Mouse (Mus musculus) kidney, embryonic 16.5 days (tissue): ENCODE results near the gene Rab2b. TPM values are rescaled to one million over a fixed set of nuclear protein-coding genes. Genes with fewer than 3 reads are reported as not detected.

Experiments
- ATAC-seq: fragments of 200-750 bp; cut with Nextera tagmentation; 2 replicates; pipeline ENCODE4 v1.8.0; 2017; ENCODE audit warnings: moderate TSS enrichment; ENCODE audit not compliant: low FRiP score, low TSS enrichment
- H3K27ac ChIP-seq: fragments of 300-500 bp; sonication (generic); 2 replicates; pipeline ENCODE4 v1.5.1; 2014; ENCODE audit warnings: low read length
- H3K27me3 ChIP-seq: fragments of 300-500 bp; sonication (generic); 2 replicates; pipeline ENCODE4 v1.6.1; 2014; ENCODE audit warnings: low read length, control low read depth, mixed read lengths; ENCODE audit not compliant: insufficient read depth
- H3K36me3 ChIP-seq: fragments of 300-500 bp; sonication (generic); 2 replicates; pipeline ENCODE4 v1.6.1; 2014; ENCODE audit warnings: low read length, control low read depth, mixed read lengths; ENCODE audit not compliant: insufficient read depth
- H3K4me1 ChIP-seq: fragments of 300-500 bp; sonication (generic); 2 replicates; pipeline ENCODE4 v1.6.1; 2014; ENCODE audit warnings: low read length, control low read depth, mixed read lengths; ENCODE audit not compliant: insufficient read depth
- H3K4me2 ChIP-seq: fragments of 300-500 bp; sonication (generic); replicated peaks from 2 replicates; pipeline ENCODE4 v1.6.1; 2014; ENCODE audit warnings: low read depth, low read length
- H3K4me3 ChIP-seq: fragments of 300-500 bp; sonication (generic); 2 replicates; pipeline ENCODE4 v1.5.1; 2014; ENCODE audit warnings: mild to moderate bottlenecking, low read length
- H3K9ac ChIP-seq: fragments of 300-500 bp; sonication (generic); replicated peaks from 2 replicates; pipeline ENCODE4 v1.6.1; 2014; ENCODE audit warnings: low read length
- H3K9me3 ChIP-seq: fragments of 300-500 bp; sonication (generic); 2 replicates; pipeline ENCODE4 v1.6.1; 2016; ENCODE audit warnings: low read length, control low read depth
- WGBS: fragments of 180-500 bp; shearing (Covaris S2); extraction: QIAGEN DNeasy Blood & Tissue Kit; methylation state at CpG from one replicate; pipeline ENCODE4 v1.1.7; 2014; 5-methylcytosine and 5-hydroxymethylcytosine counted together
- polyA plus RNA-seq: library from polyadenylated mRNA; unstranded; fragments of >200 nt; fragmentation: Nextera tagmentation; extraction: Ambion mirVana; gene quantifications from 2 replicates; pipeline ENCODE4 v1.2.1, GENCODE M21; 2015

The Rab2b gene
- polyA plus RNA-seq, 1 experiment from 2014 or later: 23.3 TPM

- H3K4me1 ChIP-seq: no peaks in the 10 kb centered on the region
- no peaks in the 10 kb centered on the region for H3K27me3 ChIP-seq
- H3K4me3 ChIP-seq: no peak overlapping the region
- no peaks in the 10 kb centered on the region for H3K9me3 ChIP-seq
- H3K27ac ChIP-seq: no peak overlapping the region
- no peak overlapping the region for H3K9ac ChIP-seq
- H3K4me2 ChIP-seq: no peak overlapping the region
- H3K36me3 ChIP-seq: peaks cover 52% of the 10 kb centered on the region
- no peak for ATAC-seq
- WGBS: 97% methylated on average over 1 of the region's 1 CpGs
Observed at GRCm38 (mm10) chr14:52236216-52236615, 43.1 kb downstream of the Rab2b start.

DNA sequence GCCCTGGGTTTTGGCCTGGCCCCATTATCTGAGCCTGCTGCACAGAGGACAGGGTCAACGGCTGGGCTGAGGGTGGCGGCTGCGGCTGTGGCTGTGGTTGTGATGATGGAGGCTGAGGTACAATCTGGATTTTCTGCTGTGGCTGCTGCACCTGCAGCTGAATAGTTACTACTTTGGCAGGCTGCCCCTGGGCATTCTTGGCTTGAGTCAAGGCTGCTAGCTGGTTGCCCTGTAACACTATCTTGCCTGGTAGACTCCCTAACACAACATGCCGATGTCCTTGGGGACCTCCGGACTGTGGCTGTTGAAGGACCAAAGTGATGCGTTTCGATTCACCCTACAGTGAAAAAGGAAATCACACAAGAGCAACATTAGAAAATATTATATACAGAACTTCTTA is 44.2 kb downstream of the Rab2b start:
- no peak overlapping the region for H3K4me3 ChIP-seq
- H3K36me3 ChIP-seq: peaks cover 62% of the 10 kb centered on the region
- H3K4me1 ChIP-seq: no peaks in the 10 kb centered on the region
- H3K4me2 ChIP-seq: no peak overlapping the region
- H3K9ac ChIP-seq: no peak overlapping the region
- no peak overlapping the region for H3K27ac ChIP-seq
- H3K9me3 ChIP-seq: no peaks in the 10 kb centered on the region
- no peak for ATAC-seq
- 90% methylated on average over 7 of the region's 7 CpGs for WGBS
- H3K27me3 ChIP-seq: no peaks in the 10 kb centered on the region

DNA sequence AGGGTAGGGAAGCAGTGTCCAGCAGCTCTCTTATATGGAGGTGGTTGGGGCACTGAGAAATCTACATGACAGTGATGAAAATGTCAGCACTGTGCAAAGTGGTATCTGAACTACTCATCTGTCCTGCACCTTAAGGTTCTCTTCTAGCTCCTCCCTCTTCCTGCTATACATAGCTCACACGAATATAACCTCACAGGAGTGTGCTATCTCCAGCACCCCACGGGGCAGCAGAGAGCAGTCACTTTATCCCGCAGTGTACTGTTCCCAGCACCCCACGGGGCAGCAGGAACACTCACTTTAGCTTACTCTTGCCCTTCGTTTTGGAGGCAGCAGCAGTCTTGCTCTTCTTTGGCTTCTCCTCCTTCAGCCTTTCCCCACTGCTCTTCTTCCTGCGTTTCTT is 47.1 kb downstream of the Rab2b start:
- H3K4me3 ChIP-seq: no peak overlapping the region
- H3K4me1 ChIP-seq: no peaks in the 10 kb centered on the region
- no peaks in the 10 kb centered on the region for H3K27me3 ChIP-seq
- peaks cover 76% of the 10 kb centered on the region for H3K36me3 ChIP-seq
- no peak overlapping the region for H3K27ac ChIP-seq
- no peak for ATAC-seq
- WGBS: 93% methylated on average over 6 of the region's 6 CpGs
- no peak overlapping the region for H3K9ac ChIP-seq
- H3K4me2 ChIP-seq: no peak overlapping the region
- H3K9me3 ChIP-seq: no peaks in the 10 kb centered on the region

DNA sequence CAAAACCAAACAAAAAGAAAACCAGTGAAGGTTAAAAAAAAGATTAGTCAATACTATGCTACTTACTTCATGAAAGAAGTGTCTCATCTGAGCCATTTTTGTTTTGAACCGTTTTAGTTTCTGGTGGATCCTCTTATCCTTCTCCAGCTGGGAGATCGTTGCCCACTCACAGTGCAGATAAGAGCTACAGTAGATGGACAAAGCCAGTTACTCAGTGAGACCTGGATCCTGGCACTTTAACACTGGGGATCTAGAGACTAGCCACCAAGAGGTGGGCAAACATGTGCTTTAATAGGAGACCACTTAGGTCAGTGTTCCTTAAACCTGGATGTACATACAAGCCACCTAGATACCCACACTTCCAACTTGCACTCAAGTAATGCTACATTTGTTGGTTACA is 53.4 kb downstream of the Rab2b start:
- Histone ChIP-seq H3K27me3 (no peaks in the 10 kb centered on the region), H3K4me3 (no peak overlapping the region), H3K4me2 (no peak overlapping the region), H3K27ac (no peak overlapping the region), H3K9me3 (no peaks in the 10 kb centered on the region), H3K36me3 (peaks cover 73% of the 10 kb centered on the region), H3K4me1 (no peaks in the 10 kb centered on the region), H3K9ac (no peak overlapping the region)
- ATAC-seq: no peak
- WGBS: 89% methylated on average over 2 of the region's 2 CpGs

DNA sequence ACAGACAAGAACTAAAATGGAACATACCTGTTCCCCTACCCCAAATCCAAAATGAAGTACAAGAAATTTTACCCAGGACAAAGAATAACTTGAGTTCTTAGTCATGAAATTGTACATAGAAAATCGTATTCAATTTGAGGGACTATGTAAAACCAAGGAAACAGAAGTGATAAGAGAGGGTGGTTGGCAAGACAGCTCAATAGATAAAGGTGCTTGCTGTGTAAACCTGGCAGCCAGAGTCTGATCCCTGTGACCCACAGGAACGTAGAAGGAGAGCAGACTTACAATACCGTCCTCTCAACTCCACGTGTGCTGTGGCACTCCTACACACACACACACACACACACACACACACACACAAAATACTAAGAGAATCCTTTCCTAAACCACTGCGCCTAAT is 62.1 kb downstream of the Rab2b start:
- WGBS: 93% methylated on average over 5 of the region's 5 CpGs
- ATAC-seq: no peak
- peaks cover 84% of the 10 kb centered on the region for H3K36me3 ChIP-seq
- H3K27ac ChIP-seq: no peak overlapping the region
- H3K4me3 ChIP-seq: no peak overlapping the region
- H3K4me1 ChIP-seq: no peaks in the 10 kb centered on the region
- H3K9me3 ChIP-seq: no peaks in the 10 kb centered on the region
- no peak overlapping the region for H3K9ac ChIP-seq
- H3K27me3 ChIP-seq: no peaks in the 10 kb centered on the region
- H3K4me2 ChIP-seq: no peak overlapping the region

Other genes starting within 250 kb of the Rab2b start
- gene Olfr221, start 237.1 kb downstream of the Rab2b start, polyA plus RNA-seq: not detected in 2 replicates
- gene Hnrnpc, start 175.5 kb downstream of the Rab2b start, polyA plus RNA-seq: 659 and 687 TPM in 2 replicates
- gene Rpgrip1, start 168.8 kb downstream of the Rab2b start, polyA plus RNA-seq: 67.4 and 74.1 TPM in 2 replicates
- gene Supt16, start 82.1 kb downstream of the Rab2b start, polyA plus RNA-seq: 51.1 and 60.0 TPM in 2 replicates
- gene Chd8, start 21.8 kb downstream of the Rab2b start, polyA plus RNA-seq: 27.5 and 34.9 TPM in 2 replicates
- gene Tox4, start 399 bp downstream of the Rab2b start, polyA plus RNA-seq: 43.6 and 46.2 TPM in 2 replicates
- 51.7 and 57.0 TPM in 2 replicates for gene Mettl3, start 25.6 kb upstream of the Rab2b start, polyA plus RNA-seq
- gene Sall2, start 49.2 kb upstream of the Rab2b start, polyA plus RNA-seq: 39.1 and 46.0 TPM in 2 replicates
- gene Olfr1513, start 76.9 kb upstream of the Rab2b start, polyA plus RNA-seq: not detected in 2 replicates
- not detected in 2 replicates for gene Olfr1512, start 99.6 kb upstream of the Rab2b start, polyA plus RNA-seq
- gene Olfr1511, start 117.8 kb upstream of the Rab2b start, polyA plus RNA-seq: not detected in 2 replicates
- gene Olfr1510, start 134.8 kb upstream of the Rab2b start, polyA plus RNA-seq: not detected in 2 replicates
- not detected in 2 replicates for gene Olfr1509, start 163.4 kb upstream of the Rab2b start, polyA plus RNA-seq
- not detected in 2 replicates for gene Olfr1508, start 187.9 kb upstream of the Rab2b start, polyA plus RNA-seq
- gene Olfr1507, start 216.2 kb upstream of the Rab2b start, polyA plus RNA-seq: not detected in 2 replicates